Mouse (Mus musculus) T-helper 2 cell (primary cell): ENCODE measurements at regions not wholly inside any gene's neighbourhood (a gene's known extent, or its start where the extent isn't known, plus 50 kb on each side); places are given as distances from the start of the nearest gene placed in this dataset.

Experiments
- in situ Hi-C: fragments of 300-600 bp; cut with MboI, MseI; formaldehyde crosslinking; loops from one replicate; pipeline ENCODE4 v1.15.1; 2025; ENCODE audit warnings: high pct_unique_total_duplicates

GRCm38 (mm10) chr3:46583351-46583750 lies 135.3 kb upstream of the Pabpc4l start:
- in situ Hi-C loops, result no loop called here

GRCm38 (mm10) chr3:46566636-46567235 lies 118.7 kb upstream of the Pabpc4l start:
- in situ Hi-C loops, result no loop called here

DNA sequence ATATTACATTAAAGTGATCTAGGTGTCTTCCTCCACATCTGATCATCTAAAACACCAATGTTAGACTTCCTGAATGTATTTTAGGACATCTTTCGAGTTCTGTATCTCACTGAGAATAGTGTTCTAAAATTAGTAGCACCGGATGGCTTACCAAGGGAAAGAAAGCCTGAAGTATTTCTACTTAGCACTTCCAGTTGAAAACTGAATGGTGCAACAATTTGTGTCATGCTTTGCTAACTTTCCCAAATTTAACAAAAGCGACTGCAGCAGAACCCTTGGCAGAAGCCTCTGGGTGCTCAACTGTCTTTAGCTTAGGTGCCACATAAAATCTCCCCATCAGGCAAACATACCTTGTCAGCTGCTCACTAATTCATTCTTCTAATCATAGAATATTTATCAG lies 105.6 kb upstream of the Pabpc4l start:
- in situ Hi-C loops, result no loop called here

DNA sequence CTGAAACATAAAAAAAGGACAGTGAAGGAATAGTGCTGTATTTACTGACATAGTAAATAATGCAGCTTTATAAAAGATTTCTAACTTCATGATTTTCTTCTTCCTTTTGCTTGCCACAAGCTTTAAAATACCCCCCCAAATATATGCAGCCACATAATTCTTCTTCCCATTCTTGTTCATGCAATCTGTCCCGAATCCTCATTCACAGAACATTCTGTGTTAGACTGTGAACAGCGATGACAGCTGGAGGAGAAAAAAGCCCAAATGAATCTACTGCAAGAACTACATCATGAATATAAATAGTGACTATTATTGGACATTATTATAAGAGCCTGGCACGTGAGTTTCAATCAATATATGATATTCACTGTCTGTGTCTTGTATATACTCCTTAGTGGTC lies 90.6 kb upstream of the Pabpc4l start:
- in situ Hi-C loops, result no loop called here

GRCm38 (mm10) chr3:46511157-46511556 lies 63.1 kb upstream of the Pabpc4l start:
- in situ Hi-C loops, result loop anchor here (5.0 kb wide), 1 partner anchor 76 kb away; no protein-coding TSS in a partner anchor

- in situ Hi-C loops, result no loop called here
Measured at GRCm38 (mm10) chr3:46503713-46504112, 55.7 kb upstream of the Pabpc4l start.
